Mouse (Mus musculus): ENCODE measurements around the gene Gng7. TPM values are rescaled to one million over a fixed set of nuclear protein-coding genes. Genes with fewer than 3 reads are reported as not detected.
A peak's percentile ranks its signal among the peaks of the same experiment; 100 is the strongest.

The Gng7 gene
- total RNA-seq, 1 experiment from 2014 or later, result not detected

DNA sequence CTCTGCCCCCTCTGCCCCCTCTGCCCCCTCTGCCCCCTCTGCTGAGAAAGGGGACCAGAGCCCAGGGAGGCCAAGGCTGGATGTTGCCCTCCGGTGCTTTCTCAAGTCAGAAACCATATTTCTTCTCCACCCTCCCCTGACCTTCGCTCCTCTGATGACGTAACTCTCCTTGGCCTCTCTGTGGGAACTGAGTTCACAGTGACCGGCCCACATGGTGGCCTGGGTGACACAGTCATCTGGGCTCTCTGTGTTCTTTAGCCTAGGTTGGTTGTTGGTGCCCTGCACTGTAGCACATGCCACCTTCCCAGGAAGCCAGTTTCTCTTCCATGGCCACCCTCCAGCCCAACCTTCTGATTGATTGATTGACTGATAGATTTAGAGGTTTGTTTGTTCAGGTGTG, 32.4 kb downstream of the Gng7 start:
- ATAC-seq (replicated peaks; ENCODE audit: insufficient number of reproducible peaks, low FRiP score, low TSS enrichment, poor library complexity, severe bottlenecking), result peak; percentile 46; the same call in 1 of the 2 replicates

DNA sequence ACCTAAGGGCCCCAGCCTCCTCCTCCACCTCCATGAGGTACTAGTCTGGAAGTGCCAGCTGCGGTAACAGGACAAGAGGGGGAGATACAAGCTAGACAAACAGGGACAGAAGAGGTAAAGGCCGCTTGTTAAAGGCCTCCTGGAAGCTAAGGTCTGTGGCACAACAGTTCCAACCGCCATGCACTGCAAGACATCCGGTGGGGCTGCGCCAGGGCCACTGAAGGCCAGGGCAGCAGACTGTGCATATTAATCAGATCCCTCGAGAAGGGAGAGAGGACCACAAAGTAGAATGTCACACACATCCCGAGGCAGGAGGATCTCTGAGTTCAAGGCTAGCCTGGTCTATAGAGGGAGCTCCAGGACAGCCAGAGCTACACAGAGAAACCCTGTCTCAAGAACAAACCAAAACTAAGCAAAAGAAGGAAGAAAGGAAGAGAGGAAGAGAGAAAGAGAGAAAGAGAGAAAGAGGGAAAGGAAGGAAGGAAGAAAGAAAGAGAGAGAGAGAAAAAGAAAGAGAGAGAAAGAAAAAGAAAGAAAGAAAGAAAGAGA, 33.1 kb downstream of the Gng7 start:
- no peak for ATAC-seq (replicated peaks; ENCODE audit: insufficient number of reproducible peaks, low FRiP score, low TSS enrichment, poor library complexity, severe bottlenecking)

DNA sequence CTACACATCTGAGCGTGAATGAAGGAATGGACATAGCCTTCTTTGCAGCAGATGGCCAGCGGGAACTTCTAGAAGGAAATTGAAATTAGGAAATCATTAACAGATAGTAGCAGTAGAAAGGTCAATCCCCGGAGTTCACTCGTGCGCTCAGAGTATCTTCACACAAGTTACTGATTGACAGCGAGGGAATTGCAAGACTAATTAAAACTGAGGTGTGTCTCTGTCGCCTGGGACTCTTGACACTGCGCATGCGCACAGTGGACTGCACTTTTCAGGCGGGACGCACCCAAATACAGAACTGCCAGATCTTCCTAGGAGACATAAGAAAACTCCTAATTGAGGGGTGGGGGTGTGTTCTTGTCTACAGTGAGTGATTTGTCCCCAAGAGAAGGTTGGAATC, 39.3 kb downstream of the Gng7 start:
- ATAC-seq (replicated peaks; ENCODE audit: insufficient number of reproducible peaks, low FRiP score, low TSS enrichment, poor library complexity, severe bottlenecking), result no peak

DNA sequence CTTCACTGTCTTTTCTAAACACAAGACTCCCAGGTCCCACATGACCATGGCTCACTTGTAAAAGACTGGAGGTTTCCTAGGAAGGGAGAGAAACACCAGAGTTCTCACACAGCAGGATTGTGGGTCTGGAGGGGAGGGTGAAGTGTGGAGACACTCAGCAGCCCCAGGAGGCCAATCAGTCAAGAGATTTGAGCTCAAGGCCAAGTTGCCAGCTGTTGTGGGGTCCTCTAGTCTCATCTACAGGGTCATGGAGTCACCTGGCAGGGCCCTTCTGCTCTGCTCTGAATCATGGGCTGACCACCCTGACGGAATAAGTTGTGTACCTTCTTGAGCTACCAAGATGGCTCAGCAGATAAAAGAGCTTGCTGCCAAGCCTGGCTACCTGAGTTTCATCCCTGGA, 41.0 kb downstream of the Gng7 start:
- no peak for ATAC-seq (replicated peaks; ENCODE audit: insufficient number of reproducible peaks, low FRiP score, low TSS enrichment, poor library complexity, severe bottlenecking)

DNA sequence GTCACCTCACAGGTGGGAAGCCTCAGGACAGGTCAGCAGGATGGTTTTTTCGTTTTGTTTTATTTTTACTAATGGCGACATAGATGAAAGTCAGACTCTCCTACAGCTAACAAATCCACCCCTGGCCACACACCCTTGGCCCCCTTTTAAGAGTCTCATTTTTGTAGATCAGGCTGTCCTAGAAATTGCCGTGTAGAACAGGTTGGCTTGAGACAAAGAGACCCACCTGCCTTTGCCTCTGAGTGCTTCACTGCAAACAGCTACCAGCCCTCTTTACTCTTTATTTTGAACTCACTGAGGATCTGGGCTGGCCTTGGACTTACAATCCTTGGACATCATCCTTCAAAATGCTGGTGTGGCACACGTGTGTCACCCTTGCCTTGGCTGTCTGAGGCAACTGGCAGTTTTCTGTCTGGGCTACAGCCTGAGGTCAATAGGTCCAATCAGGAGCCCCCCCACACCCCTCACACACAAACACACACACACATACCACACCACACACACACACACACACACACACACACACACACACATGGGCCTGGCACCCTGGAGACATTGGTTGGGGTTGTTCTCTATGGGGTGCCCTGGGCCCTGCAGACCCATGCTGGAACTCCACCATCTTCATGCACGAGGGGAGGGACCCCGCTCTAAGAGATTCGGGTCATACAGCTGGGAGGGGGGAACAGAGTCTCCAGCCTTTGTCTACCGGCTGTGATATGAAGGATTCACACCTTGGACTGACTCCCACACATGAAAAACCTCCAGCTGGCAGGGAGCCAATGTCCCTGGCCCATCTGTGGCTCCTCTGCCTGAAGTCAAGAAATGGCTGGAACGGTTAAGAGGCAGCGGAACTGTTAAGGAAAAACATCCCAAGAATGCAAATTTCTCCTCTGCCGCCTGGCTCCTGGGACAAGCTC, 42.4 kb downstream of the Gng7 start:
- ATAC-seq (replicated peaks; ENCODE audit: insufficient number of reproducible peaks, low FRiP score, low TSS enrichment, poor library complexity, severe bottlenecking), result no peak

DNA sequence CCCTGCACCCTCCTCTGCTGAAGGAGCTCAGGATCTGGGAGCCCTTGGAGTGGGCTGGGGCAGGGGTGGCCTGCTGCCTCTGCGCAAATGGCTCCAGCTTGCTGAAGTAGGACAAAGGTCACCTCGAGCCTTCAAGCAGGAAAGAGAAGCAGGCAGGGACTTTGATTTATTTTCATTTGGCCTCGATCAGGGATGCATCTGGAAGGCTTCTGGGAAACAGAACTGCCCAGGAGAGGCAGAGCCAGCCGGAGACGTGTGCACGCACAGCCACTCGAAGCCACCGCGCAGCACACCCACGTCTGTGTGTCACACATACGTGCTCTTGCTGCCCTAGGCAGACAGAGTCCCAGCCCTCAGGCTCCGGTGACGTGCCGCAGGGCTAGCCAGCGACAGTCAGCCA, 43.2 kb downstream of the Gng7 start:
- ATAC-seq (replicated peaks; ENCODE audit: insufficient number of reproducible peaks, low FRiP score, low TSS enrichment, poor library complexity, severe bottlenecking), result no peak

DNA sequence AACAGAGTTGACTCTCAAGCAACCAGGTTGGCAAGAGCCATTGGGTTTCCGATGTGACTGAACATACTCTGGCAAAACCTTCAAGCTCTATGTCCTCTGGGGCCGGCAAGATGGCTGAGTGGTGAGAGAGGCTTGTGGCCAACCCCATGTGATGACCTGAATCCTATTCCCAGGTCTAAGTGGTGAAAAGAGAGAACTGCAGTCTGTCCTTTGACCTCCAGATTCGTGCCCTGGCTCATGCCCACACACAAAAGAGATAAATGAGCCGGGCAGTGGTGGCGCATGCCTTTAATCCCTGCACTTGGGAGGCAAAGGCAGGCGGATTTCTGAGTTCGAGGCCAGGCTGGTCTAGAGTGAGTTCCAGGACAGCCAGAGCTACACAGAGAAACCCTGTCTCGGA, 44.6 kb downstream of the Gng7 start:
- no peak for ATAC-seq (replicated peaks; ENCODE audit: insufficient number of reproducible peaks, low FRiP score, low TSS enrichment, poor library complexity, severe bottlenecking)

DNA sequence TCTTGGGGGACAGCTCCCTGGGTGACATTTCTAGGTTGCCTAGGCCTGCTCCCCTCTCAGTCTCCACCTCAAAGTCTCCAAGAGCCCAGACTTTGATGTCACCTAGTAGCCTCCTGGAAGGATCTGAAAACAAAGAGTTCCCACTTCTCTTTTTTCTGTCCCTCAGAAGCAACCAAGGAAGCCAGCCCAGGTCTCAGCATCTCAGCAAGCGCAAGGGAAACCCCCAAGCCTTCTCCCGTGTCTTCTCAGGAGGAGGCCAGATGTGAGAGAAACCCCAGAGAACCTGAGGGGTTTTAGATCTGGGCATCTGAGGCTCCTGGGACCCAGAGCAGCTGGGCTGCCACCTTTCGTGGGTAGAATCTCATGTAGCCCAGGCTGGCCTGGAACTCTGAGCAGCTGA, 45.4 kb downstream of the Gng7 start:
- ATAC-seq (replicated peaks; ENCODE audit: insufficient number of reproducible peaks, low FRiP score, low TSS enrichment, poor library complexity, severe bottlenecking), result no peak

DNA sequence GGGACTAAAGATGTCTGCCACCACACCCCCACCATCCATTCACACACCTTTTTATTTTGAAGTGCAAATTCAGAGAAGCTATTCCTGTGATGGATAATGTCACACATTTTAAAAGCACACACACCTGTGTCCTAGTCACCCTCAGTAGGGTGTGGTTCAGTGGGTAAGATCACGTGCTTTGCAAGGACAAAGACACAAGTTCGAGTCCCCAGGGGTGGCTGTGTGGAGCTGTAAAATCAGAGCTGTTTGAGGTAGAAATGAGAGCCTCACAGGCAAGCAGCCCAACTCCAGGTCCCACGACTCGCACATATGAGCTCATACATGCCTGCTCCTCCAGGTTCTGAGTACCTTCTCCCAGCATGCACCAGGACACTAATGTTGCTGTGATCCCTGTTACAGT, 46.6 kb downstream of the Gng7 start:
- ATAC-seq (replicated peaks; ENCODE audit: insufficient number of reproducible peaks, low FRiP score, low TSS enrichment, poor library complexity, severe bottlenecking), result no peak

DNA sequence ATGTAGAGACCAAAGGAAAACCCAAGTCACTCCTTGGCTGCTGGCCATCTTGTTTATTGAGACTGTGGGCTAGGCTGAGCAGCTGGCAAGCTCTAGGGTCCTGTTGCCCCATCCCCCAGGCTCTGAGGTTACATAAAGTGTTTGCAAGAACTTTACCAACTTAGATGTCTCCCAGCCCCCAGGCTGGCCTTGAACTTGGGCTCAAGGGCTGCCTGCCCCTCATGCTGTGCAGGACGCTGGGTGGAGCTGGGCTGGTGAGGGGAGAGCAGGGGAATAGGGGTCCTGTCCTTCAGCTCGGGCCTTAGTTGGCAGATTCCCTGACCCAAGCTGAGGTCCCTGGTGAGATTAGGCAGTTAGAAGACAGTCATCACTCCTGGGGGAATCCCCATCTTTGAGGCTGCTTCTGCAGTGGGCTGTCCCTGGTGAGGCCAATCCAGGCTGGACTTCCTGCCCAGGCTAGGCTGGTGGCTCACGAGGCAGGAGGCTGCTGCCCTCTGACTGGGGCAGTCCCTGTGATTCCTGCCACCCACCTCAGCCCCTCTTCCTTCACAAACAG, 47.6 kb downstream of the Gng7 start:
- ATAC-seq (replicated peaks; ENCODE audit: insufficient number of reproducible peaks, low FRiP score, low TSS enrichment, poor library complexity, severe bottlenecking), result no peak

DNA sequence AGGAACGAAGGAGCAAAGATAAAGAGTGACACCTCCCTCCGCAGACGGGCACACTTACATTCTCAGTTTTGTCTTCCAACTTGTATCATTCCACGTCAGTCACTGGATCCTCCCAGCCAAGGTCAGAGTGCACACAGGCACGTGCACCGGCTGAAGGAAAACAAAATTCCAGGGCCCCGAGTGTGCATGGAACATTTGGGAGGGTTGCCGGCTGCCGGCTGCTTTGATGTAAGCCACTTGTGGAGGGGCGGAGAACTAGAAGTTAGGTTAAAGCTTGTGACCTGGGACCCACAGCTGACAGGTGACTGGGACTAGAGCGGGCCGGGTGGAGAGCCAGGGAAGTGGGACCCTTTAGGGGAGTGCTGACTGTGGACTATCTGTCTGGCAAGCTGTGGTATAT, 48.4 kb downstream of the Gng7 start:
- ATAC-seq (replicated peaks; ENCODE audit: insufficient number of reproducible peaks, low FRiP score, low TSS enrichment, poor library complexity, severe bottlenecking), result no peak

DNA sequence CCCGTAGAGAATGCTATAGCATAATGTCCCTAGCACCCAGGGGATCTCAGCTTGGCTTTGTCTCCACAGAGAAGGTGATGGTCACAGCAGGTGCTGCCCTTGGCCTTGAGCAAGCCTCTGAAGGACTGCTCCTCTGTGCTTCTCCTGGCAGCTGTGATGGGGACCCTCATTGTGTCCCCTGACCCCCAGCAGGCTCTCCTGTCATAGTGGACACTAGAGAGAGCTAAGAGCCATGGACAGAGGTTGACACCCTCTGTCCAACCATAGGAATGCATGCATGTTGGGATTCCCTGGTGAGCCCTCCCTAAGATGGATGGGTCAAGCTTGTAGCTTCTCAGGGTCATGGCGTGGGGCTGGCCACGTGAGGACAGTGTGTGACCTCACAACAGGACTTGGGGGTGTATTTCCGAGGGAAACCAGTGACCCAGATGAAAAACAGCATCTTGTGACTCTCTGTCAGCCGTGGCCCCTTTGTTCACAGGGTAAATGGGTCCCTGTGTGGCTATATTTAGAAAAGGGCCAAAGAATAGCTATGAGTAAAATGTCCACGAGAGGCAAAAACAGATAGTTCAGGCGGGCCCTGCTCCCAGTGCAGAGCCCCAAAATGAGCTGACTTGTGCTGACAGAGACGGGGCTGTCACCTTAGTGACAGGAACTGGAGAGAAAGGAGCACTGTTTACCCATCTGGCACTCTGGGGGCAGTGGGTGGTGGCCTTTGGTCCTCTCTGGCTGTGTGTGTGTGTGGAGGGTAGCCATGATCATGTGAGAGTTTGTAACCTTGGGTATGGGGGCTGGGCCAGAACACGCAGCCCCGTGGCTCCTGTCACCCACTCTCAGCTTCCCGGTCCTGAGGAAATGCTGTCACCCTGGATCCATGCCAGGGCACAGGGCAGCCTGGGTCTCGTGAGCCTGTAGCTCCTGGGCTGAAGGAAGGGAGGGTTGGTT, 51.4 kb downstream of the Gng7 start:
- ATAC-seq (replicated peaks; ENCODE audit: insufficient number of reproducible peaks, low FRiP score, low TSS enrichment, poor library complexity, severe bottlenecking), result no peak

DNA sequence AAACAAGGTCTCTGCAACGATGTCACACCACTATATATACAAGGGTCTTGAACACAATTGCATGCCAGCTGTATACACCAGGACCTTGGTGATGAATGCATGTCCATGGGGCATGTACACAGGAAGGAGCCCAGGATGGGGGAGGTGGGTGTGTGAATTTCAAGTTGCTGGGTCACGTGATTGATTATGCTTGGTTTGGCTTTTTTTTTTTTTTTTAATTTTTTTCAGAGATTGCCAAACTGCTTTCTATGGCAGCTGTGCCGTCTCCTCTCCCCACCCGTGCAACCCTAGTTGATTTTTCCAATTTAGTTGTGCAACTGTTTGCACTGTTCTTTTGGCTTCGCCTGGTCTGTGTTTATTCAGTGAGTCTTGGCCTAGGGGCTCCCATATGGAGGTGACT, 52.2 kb downstream of the Gng7 start:
- no peak for ATAC-seq (replicated peaks; ENCODE audit: insufficient number of reproducible peaks, low FRiP score, low TSS enrichment, poor library complexity, severe bottlenecking)

DNA sequence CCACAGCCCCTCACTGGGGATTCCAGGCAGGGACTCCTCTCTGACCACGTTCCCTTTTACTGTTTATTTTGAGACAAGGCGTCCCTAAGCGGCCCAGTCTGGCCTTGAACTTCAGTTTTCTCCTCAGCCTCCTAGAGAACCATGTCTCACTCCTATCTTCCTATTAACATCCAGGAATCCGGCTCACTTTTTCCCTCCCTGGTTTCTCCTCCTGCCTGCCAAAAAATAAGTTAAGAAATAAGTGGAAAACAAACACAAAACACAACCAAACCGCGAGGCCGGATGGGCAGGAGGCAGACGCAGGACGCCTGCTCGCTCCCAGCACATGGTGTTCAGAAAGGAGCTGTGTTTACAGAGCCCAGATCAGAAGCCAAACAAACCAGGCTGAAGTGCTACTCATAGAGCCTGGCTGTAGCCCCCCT, 52.7 kb downstream of the Gng7 start:
- ATAC-seq (replicated peaks; ENCODE audit: insufficient number of reproducible peaks, low FRiP score, low TSS enrichment, poor library complexity, severe bottlenecking), result no peak

DNA sequence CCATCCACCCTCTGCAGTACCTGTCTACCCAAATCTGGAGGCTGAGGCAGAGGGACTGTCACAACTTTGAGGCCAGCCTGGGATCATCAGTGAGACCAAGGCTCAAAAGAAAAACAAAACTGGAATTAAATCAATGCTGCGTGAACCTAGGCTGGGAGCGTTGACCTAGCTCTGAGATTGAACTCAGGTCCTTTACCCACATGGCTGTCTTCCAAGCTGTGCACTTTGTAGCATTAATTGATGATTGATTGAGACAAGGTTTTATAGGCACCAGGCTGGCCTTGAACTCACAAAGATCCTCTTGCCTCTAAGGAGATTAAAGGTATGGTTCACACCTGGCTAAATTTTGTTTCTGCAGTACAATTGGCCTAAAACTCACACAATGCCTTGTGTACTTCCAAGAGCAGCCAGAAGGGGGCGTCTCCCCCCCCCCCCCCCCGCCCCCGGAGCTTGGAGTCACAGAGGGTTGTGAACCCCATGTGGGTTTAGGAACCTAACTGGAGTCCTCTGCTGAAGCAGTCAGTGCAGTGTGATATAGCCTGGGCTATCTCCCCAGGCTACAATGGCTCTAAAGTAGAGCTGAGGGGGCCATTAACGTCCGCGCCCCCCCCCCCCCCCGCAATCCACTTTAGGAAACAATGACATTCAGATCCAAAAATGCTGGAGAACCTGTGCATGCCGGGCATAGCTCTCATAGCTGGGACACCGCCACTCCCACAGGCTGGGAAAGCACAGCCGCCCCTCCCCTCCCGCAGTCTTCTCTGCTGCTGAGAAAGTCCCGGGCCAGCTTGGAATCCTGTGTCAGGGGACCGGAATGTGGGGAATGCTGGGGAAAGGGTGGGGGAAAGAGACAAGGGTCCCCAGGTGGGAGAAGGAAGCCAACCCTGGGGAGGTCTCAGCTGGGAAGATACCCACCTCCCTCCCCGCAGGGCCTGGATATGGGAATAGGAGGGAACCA, 53.9 kb downstream of the Gng7 start:
- no peak for ATAC-seq (replicated peaks; ENCODE audit: insufficient number of reproducible peaks, low FRiP score, low TSS enrichment, poor library complexity, severe bottlenecking)

DNA sequence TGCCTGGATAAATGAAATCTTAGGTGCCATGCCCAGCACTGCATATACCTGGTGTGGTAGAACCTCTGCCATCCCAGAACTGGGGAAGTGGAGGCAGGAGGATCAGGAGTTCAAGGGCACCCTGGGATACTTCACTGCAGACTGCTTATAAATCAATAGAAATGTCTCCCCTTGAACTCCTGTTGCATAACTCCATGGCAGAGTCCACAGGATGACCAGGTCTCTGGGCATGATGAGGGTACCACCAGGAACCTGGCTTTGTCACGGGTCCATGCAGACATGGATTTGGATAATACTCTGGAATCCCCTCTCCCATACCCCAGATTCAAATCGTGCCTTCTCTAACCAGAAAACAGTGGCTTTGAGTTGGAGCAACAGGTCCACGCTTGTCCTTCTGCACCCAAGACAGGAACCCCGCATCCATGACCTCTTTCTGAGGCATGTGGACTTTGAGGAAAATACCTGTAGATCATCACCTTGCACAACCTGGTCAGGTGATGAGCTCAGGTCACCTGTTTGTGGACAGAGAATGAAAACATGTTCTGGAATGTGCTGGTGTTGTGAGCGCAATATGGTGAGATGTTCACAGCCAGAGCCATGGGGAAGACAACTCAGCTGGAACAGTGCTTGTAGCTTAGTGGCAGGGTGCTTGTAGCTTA, 55.6 kb downstream of the Gng7 start:
- no peak for ATAC-seq (replicated peaks; ENCODE audit: insufficient number of reproducible peaks, low FRiP score, low TSS enrichment, poor library complexity, severe bottlenecking)

DNA sequence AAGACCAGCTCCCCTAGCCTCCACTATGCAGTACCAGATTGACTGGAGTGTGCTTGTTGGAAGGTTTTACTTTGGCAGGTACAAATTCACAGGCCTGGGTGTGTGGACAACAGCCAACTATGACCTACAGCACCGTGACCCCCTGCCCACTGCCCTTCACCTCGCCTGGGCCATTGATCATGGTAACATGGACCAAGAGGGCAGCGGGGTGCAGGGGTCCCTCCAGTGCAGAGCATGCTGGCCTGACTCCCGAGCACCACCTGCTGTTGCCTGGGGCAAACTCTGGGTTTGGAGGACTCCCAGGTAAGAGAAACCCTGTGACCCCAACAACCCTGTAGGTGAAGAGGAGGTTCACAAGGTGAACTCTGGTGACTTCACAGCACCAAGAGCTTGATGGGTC, 57.0 kb downstream of the Gng7 start:
- ATAC-seq (replicated peaks; ENCODE audit: insufficient number of reproducible peaks, low FRiP score, low TSS enrichment, poor library complexity, severe bottlenecking), result no peak

DNA sequence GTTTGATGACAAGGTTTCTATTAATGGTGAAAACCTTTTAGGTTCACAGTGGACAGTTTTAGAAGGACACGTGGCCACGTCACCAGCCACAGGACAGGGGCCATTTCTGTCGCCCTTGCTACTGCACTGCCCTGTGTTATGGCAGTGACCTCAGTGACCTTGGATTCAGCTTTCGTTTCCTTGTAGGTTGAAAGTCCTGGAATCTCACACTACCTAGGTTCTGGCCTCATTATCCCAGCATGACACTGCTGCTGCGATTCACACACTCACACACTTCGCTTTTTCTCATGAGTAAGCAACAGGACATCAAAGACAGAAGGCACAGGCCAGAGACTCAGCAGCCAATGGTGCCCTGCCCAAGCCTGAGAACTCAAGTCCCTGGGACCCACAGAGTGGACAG, 57.8 kb downstream of the Gng7 start:
- ATAC-seq (replicated peaks; ENCODE audit: insufficient number of reproducible peaks, low FRiP score, low TSS enrichment, poor library complexity, severe bottlenecking), result no peak

Data from monocyte, adult 5-6 weeks (primary cell).